Mouse (Mus musculus): ENCODE results near the gene Fam25c. TPM values are rescaled to one million over a fixed set of nuclear protein-coding genes. Genes with fewer than 3 reads are reported as not detected.
A peak's percentile ranks its signal among the peaks of the same experiment; 100 is the strongest.
"Not testable (repeated sequence)": the region's sequence is repeated elsewhere in the genome, so short reads cannot be mapped to it uniquely, and the experiment has no call there.

The Fam25c gene
- polyA plus RNA-seq, 1 experiment from 2014 or later: not detected

- H3K36me3 ChIP-seq: peaks cover 25% of the 10 kb centered on the region
- H3K4me2 ChIP-seq: no peak overlapping the region
- H3K27me3 ChIP-seq: no peaks in the 10 kb centered on the region
- 89% methylated on average over 3 of the region's 3 CpGs for WGBS
- H3K9ac ChIP-seq: no peak overlapping the region
- peaks cover 20% of the 10 kb centered on the region for H3K4me1 ChIP-seq (replicated peaks)
- H3K27ac ChIP-seq: no peak overlapping the region
- H3K9me3 ChIP-seq: no peaks in the 10 kb centered on the region
- ATAC-seq (ENCODE audit: low FRiP score): no peak
- H3K4me3 ChIP-seq: no peak overlapping the region
These were observed 37.8 kb downstream of the Fam25c start for GRCm38 (mm10) chr14:34317431-34317830.

- H3K27ac ChIP-seq: no peak overlapping the region
- H3K27me3 ChIP-seq: no peaks in the 10 kb centered on the region
- peaks cover 24% of the 10 kb centered on the region for H3K4me1 ChIP-seq (replicated peaks)
- H3K9me3 ChIP-seq: no peaks in the 10 kb centered on the region
- WGBS: 98% methylated on average over 2 of the region's 2 CpGs
- H3K4me3 ChIP-seq: no peak overlapping the region
- no peak overlapping the region for H3K9ac ChIP-seq
- H3K36me3 ChIP-seq: peaks cover 21% of the 10 kb centered on the region
- no peak overlapping the region for H3K4me2 ChIP-seq
- ATAC-seq (ENCODE audit: low FRiP score): no peak
These were observed 38.9 kb downstream of the Fam25c start for GRCm38 (mm10) chr14:34316346-34316745.

DNA sequence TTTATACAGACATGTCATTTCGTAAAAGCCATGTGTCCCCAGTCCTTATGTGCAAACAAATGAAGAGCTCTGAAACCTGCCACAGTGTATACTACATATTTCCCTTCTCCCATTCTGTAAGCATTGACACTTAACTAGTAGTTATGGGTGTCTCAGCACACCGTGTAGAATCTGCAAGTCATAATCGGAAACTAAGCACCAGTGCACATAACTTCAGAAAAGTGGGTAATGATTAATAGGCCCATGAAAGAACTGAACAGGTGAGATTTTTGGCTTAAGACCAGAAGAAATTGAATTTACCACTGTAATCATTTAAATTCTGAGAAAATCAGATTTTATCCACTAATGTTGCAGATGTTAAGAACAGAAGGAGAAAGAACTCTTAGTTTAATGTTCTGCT is 40.4 kb downstream of the Fam25c start:
- ATAC-seq (ENCODE audit: low FRiP score): no peak
- Histone ChIP-seq H3K36me3 (peaks cover 9% of the 10 kb centered on the region), H3K9me3 (no peaks in the 10 kb centered on the region), H3K4me2 (0 out of 2 replicates have a peak overlapping the region, but pooled peaks have one; percentile 13), H3K27ac (no peak overlapping the region), H3K9ac (no peak overlapping the region), H3K27me3 (no peaks in the 10 kb centered on the region), H3K4me3 (no peak overlapping the region), H3K4me1 (replicated peaks) (peaks cover 26% of the 10 kb centered on the region)
- 90% methylated on average over 3 of the region's 3 CpGs for WGBS

- not testable (repeated sequence) for H3K9ac ChIP-seq; ATAC-seq (ENCODE audit: low FRiP score); H3K27me3 ChIP-seq; H3K36me3 ChIP-seq; H3K4me3 ChIP-seq; H3K27ac ChIP-seq; H3K9me3 ChIP-seq
- H3K4me1 ChIP-seq (replicated peaks): peaks cover 30% of the 10 kb centered on the region
- H3K4me2 ChIP-seq: 0 out of 2 replicates have a peak overlapping the region, but pooled peaks have one; percentile 13
- 91% methylated on average over 8 of the region's 8 CpGs for WGBS
These were observed 40.9 kb downstream of the Fam25c start for GRCm38 (mm10) chr14:34314383-34314782.

- 91% methylated on average over 3 of the region's 3 CpGs for WGBS
- Histone ChIP-seq H3K9me3 (no peaks in the 10 kb centered on the region), H3K27me3 (no peaks in the 10 kb centered on the region), H3K4me3 (peak overlapping the region; percentile 95; the same call in 1 of the 2 replicates), H3K27ac (no peak overlapping the region), H3K4me2 (peak overlapping the region; percentile 79), H3K9ac (no peak overlapping the region), H3K4me1 (replicated peaks) (peaks cover 30% of the 10 kb centered on the region), H3K36me3 (peaks cover 4% of the 10 kb centered on the region)
- no peak for ATAC-seq (ENCODE audit: low FRiP score)
These were observed 41.6 kb downstream of the Fam25c start for GRCm38 (mm10) chr14:34313612-34314011.

DNA sequence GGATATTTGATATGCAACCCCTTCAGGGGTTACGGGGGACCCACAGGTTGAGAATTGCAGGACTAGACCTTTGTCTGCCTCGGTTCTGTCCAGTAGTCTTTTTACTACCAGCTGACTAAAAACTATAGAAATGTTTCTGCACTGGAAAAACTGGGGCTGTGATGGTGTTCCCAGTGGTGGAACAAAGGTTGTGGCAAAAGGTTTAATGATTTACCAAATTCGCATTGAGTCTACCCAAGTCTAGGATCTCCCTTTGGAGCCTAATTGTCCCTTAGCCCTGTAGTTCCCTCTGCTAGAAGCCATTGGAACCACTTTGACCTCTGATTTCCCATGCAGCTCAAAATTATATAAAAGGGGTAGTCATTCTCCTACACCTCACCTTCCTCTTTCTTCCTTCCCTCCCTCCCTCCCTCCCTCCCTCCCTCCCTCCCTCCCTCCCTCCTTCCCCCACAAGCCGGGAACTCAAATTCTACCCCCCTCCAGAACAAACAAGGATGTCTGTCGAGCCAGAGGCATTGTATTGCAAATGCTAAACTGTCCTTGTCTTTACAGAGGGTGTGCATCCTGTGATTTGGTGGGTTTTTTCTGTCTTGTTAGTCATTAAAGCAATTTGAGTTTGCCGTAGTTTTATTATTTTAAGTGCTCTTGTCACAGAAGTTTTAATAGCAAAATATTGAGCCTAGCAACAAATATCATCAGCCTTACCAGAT is 42.7 kb downstream of the Fam25c start:
- 11% methylated on average over 6 of the region's 6 CpGs for WGBS
- H3K4me2 ChIP-seq: peak overlapping the region; percentile 79
- H3K4me1 ChIP-seq (replicated peaks): peaks cover 30% of the 10 kb centered on the region
- no peak for ATAC-seq (ENCODE audit: low FRiP score)
- H3K27me3 ChIP-seq: no peaks in the 10 kb centered on the region
- peak overlapping the region; percentile 95 for H3K4me3 ChIP-seq
- H3K27ac ChIP-seq: no peak overlapping the region
- peak overlapping the region; percentile 98 for H3K9ac ChIP-seq
- no peaks in the 10 kb centered on the region for H3K9me3 ChIP-seq
- no peaks in the 10 kb centered on the region for H3K36me3 ChIP-seq

GRCm38 (mm10) chr14:34311691-34312090 is 43.5 kb downstream of the Fam25c start:
- ATAC-seq (ENCODE audit: low FRiP score): no peak
- WGBS: 3% methylated on average over 4 of the region's 4 CpGs
- no peaks in the 10 kb centered on the region for H3K36me3 ChIP-seq
- H3K27me3 ChIP-seq: no peaks in the 10 kb centered on the region
- peak overlapping the region; percentile 98 for H3K9ac ChIP-seq
- H3K4me2 ChIP-seq: peak overlapping the region; percentile 79
- H3K9me3 ChIP-seq: no peaks in the 10 kb centered on the region
- H3K4me3 ChIP-seq: peak overlapping the region; percentile 95
- no peak overlapping the region for H3K27ac ChIP-seq
- H3K4me1 ChIP-seq (replicated peaks): peaks cover 30% of the 10 kb centered on the region

DNA sequence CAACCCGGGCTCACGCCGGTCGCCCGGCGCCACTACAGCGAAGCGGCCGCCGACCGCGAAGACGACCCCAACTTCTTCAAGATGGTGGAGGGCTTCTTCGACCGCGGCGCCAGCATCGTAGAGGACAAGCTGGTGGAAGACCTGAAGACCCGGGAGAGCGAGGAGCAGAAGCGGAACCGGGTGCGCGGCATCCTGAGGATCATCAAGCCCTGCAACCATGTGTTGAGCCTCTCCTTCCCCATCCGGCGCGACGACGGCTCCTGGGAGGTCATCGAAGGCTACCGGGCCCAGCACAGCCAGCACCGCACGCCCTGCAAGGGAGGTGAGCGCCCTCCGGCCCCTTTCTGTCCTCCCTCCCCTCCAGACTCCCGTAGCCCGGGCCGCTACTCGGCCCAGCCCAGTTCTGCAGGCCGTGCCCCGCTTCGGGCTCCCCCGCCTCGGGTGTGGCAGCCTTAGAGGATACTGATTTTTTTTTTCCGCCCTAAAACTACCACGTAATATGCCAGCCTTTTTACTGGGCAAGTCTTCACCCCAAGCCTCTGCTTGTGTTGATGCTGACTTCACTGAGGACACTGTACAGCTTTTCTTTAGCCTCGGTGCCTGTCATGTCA is 44.1 kb downstream of the Fam25c start:
- Histone ChIP-seq H3K4me2 (peak overlapping the region; percentile 79), H3K36me3 (no peaks in the 10 kb centered on the region), H3K9ac (peak overlapping the region; percentile 98), H3K4me1 (replicated peaks) (peaks cover 30% of the 10 kb centered on the region), H3K27ac (peak overlapping the region; percentile 97), H3K27me3 (no peaks in the 10 kb centered on the region), H3K9me3 (no peaks in the 10 kb centered on the region), H3K4me3 (peak overlapping the region; percentile 95)
- peak; percentile 55 for ATAC-seq (ENCODE audit: low FRiP score)
- under 1% methylated on average over 47 of the region's 47 CpGs for WGBS

DNA sequence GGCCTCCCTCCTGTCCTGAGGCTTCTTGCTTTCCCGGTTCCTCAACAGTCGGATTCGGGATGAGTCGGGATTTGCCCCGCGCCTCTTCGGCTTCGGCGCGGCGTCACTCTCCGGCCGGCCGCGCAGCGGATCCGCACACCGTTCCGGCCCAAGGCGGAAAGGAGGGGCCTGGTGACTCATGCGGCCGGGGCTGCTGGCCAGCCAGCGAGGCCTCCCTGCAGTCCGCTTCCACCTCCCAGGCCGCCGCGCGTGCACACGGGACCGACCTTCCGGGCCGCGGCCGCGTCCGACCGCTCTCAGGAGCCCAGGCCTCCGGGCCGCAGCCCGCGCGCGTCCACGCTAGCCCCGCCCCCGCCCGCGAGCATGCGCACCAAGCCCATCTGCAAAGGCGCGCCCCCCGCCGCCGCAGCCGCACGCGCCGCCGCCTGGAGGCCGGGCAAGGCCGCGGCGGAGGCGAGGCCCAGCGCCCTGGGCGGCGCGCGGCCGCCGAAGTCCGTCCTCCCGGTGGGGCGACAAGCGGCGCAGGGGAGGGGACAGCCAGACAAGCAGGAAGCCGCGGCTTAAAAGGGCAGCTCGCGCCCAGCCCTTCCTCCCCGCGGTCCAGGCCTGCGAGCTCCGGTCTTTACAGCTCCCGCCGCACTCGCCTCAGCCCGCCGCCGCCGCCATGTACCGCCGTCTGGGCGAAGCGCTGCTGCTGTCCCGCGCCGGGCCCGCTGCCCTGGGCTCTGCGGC is 44.8 kb downstream of the Fam25c start, which contains the start of the genes Shld2 and Glud1:
TSS of gene Shld2 (minus strand) at position 260 of the 732 bp plus-strand sequence.
TSS of gene Glud1 (plus strand) at position 494 of the 732 bp plus-strand sequence.
- 0% methylated on average over 66 of the region's 100 CpGs for WGBS
- peak within 1 kb of the TSS; percentile 98 for H3K9ac ChIP-seq
- H3K27ac ChIP-seq: peak within 1 kb of the TSS; percentile 97
- peak within 1 kb of the TSS; percentile 95 for H3K4me3 ChIP-seq
- H3K4me2 ChIP-seq: peak within 1 kb of the TSS; percentile 79
- peak; percentile 95 for ATAC-seq (ENCODE audit: low FRiP score)
- no peaks in the 10 kb centered on the region for H3K9me3 ChIP-seq
- H3K4me1 ChIP-seq (replicated peaks): peaks cover 30% of the 10 kb centered on the region
- no peaks in the 10 kb centered on the region for H3K27me3 ChIP-seq
- no peaks in the 10 kb centered on the region for H3K36me3 ChIP-seq

DNA sequence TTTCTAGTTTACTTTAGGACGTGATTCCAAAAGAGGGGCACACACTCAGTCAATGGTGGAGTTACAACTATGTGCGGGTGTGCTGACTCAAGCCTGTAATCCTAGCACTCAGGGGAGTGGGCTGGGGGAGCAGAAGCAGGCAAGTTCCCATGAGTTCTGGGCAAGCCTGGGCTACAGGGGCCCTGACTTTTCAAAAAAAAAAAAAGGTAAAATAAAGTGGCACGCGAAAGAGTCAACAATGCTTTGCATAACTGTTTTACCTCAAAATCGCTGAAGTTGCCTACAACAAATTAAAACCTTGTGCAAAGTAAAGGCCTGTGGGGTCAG is 45.4 kb downstream of the Fam25c start:
- Histone ChIP-seq H3K4me3 (peak overlapping the region; percentile 95), H3K9me3 (no peaks in the 10 kb centered on the region), H3K4me2 (peak overlapping the region; percentile 79), H3K9ac (peak overlapping the region; percentile 98), H3K36me3 (no peaks in the 10 kb centered on the region), H3K27me3 (no peaks in the 10 kb centered on the region), H3K4me1 (replicated peaks) (peaks cover 28% of the 10 kb centered on the region), H3K27ac (peak overlapping the region; percentile 97)
- no peak for ATAC-seq (ENCODE audit: low FRiP score)
- 15% methylated on average over 5 of the region's 5 CpGs for WGBS

- no peak for ATAC-seq (ENCODE audit: low FRiP score)
- Histone ChIP-seq H3K4me1 (replicated peaks) (peaks cover 27% of the 10 kb centered on the region), H3K4me3 (no peak overlapping the region), H3K27me3 (no peaks in the 10 kb centered on the region), H3K9me3 (no peaks in the 10 kb centered on the region), H3K4me2 (no peak overlapping the region), H3K9ac (no peak overlapping the region), H3K27ac (no peak overlapping the region), H3K36me3 (no peaks in the 10 kb centered on the region)
- WGBS: 91% methylated on average over 4 of the region's 4 CpGs
These were observed 46.0 kb downstream of the Fam25c start for GRCm38 (mm10) chr14:34309266-34309665.

DNA sequence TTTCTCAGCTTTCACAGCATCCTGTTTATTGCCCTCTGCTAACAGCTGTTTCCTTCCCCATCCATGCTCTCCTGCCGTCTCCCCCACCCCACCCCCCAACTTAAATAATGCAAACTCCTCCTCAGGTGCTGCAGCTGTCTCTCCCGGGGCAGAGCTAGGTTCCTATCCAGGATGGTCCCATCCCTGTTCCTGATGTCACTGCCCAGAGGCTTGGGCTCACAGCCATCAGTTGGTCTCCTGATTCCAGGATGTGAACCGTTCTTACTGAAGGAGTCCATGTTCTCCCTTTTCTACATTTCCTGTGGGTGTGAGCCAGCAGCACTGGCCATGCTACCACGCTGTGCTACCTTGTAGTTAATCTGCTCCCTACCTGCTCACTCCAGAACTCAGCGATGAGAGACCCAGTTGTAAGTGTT is 52.0 kb downstream of the Fam25c start:
- WGBS: 40% methylated on average over 5 of the region's 5 CpGs

More for the DNA sequence above, 52.0 kb downstream of the Fam25c start:
- Histone ChIP-seq H3K9me3 (no peaks in the 10 kb centered on the region), H3K9ac (no peak overlapping the region), H3K36me3 (no peaks in the 10 kb centered on the region), H3K27me3 (no peaks in the 10 kb centered on the region), H3K4me3 (no peak overlapping the region), H3K27ac (no peak overlapping the region), H3K4me2 (no peak overlapping the region), H3K4me1 (replicated peaks) (no peaks in the 10 kb centered on the region)
- ATAC-seq (ENCODE audit: low FRiP score): no peak

All from hindbrain, embryonic 13.5 days (tissue).